Mouse (Mus musculus): ENCODE measurements around the gene Vangl1.
"Not testable (repeated sequence)": the region's sequence is repeated elsewhere in the genome, so short reads cannot be mapped to it uniquely, and the experiment has no call there.

- not testable (repeated sequence) for TF ChIP-seq CTCF (IDR thresholded peaks at IDR 0.05; ENCODE audit: extremely low read depth, insufficient read length, insufficient replicate concordance, low read depth, low read length); POLR2A (IDR thresholded peaks at IDR 0.05; ENCODE audit: low read depth, low read length)
These were observed 40.6 kb downstream of the Vangl1 start for GRCm38 (mm10) chr3:102163861-102164260.
